Mouse (Mus musculus): ENCODE results near the gene Dxo.

DNA sequence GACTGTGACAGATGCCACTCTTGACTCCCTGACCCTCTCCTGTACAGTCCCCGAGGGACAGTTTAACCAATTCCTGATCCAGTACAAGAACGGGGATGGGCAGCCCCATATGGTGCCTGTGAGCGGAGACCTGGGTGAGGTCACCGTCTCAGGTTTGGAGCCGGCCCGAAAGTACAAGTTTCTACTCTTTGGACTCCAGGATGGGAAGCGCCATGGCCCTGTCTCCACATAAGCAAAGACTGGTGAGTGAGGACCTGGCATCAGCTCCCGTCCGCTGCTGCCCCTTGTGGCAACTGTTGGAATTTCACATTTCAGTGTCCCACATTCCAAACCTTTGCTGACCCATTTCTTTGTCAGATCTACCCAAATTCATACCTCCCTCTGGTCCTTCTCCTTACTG lies 41.2 kb upstream of the Dxo start:
- TF ChIP-seq CTCF (conservative IDR thresholded peaks at IDR 0.05 in 1 of 2, IDR thresholded peaks at IDR 0.05 in 1 of 2; ENCODE audit: low read depth in 2 of 2, low read length in 2 of 2) (peak; percentile 29 to 32; a peak in 2 of 4 replicates), USF1 (IDR thresholded peaks at IDR 0.05; ENCODE audit: low read depth, low read length) (no peak), ZNF384 (IDR thresholded peaks at IDR 0.05; ENCODE audit: low read depth, low read length) (no peak)

Data from CH12.LX (cell line).